Mouse (Mus musculus) lung, adult 2 months (tissue): ENCODE measurements around the gene Drg1.
"Not testable (repeated sequence)": the region's sequence is repeated elsewhere in the genome, so short reads cannot be mapped to it uniquely, and the experiment has no call there.

Experiments used
- CTCF ChIP-seq: fragments of 200-500 bp; IDR thresholded peaks from 2 replicates; pipeline ENCODE4 v1.5.1; 2011; ENCODE audit warnings: mild to moderate bottlenecking, low read length, control low read depth; ENCODE audit not compliant: insufficient read depth
- POLR2A ChIP-seq: fragments of 200-500 bp; IDR thresholded peaks from 2 replicates; pipeline ENCODE4 v1.6.1; 2011; ENCODE audit warnings: low read depth, mild to moderate bottlenecking, control low read depth, low read length, borderline replicate concordance; ENCODE audit errors: extremely low read depth

GRCm38 (mm10) chr11:3163122-3163521 is 103.1 kb downstream of the Drg1 start:
- not testable (repeated sequence) for TF ChIP-seq CTCF, POLR2A
